Mouse (Mus musculus) spleen, adult 2 months (tissue): ENCODE measurements at regions not wholly inside any gene's neighbourhood (a gene's known extent, or its start where the extent isn't known, plus 50 kb on each side); places are given as distances from the start of the nearest gene placed in this dataset.

ENCODE experiments used
- DNase-seq, 2 experiments: peaks; one replicate each; pipeline versions ENCODE4 v3.0.0 to v3.0.0-alpha.2; 2012 to 2021; ENCODE audit warnings: low spot score in 2 of 2, low read depth in 1 of 2
- H3K27ac ChIP-seq: fragments of 200-500 bp; 2 replicates; pipeline ENCODE4 v1.5.1; 2012; ENCODE audit warnings: low read length, inconsistent platforms; ENCODE audit not compliant: insufficient read depth
- H3K27me3 ChIP-seq: fragments of 200-500 bp; 2 replicates; pipeline ENCODE4 v1.6.1; 2012; ENCODE audit warnings: mild to moderate bottlenecking, moderate library complexity, low read length, inconsistent platforms; ENCODE audit not compliant: control insufficient read depth, insufficient read depth
- H3K36me3 ChIP-seq: fragments of 200-500 bp; 2 replicates; pipeline ENCODE4 v1.6.1; 2012; ENCODE audit warnings: mild to moderate bottlenecking, low read length, inconsistent platforms; ENCODE audit not compliant: control insufficient read depth, insufficient read depth
- H3K4me1 ChIP-seq: fragments of 200-500 bp; 2 replicates; pipeline ENCODE4 v1.6.1; 2011; ENCODE audit warnings: inconsistent platforms; ENCODE audit not compliant: control insufficient read depth, insufficient read depth, insufficient read length
- H3K4me3 ChIP-seq: fragments of 200-500 bp; 2 replicates; pipeline ENCODE4 v1.5.1; 2011; ENCODE audit warnings: mild to moderate bottlenecking, inconsistent platforms; ENCODE audit not compliant: insufficient read depth, insufficient read length; ENCODE audit errors: extremely low read depth
- CTCF ChIP-seq: fragments of 200-500 bp; IDR thresholded peaks from 2 replicates; pipeline ENCODE4 v1.5.1; 2011; ENCODE audit warnings: mild to moderate bottlenecking, inconsistent platforms; ENCODE audit not compliant: insufficient read depth, insufficient read length, insufficient replicate concordance; ENCODE audit errors: extremely low read depth
- POLR2A ChIP-seq: fragments of 200-500 bp; IDR thresholded peaks from 2 replicates; pipeline ENCODE4 v1.6.1; 2011; ENCODE audit warnings: low read depth, low read length, inconsistent platforms
- WGBS: fragments of 180-500 bp; shearing (Covaris S2); methylation state at CpG from one replicate; pipeline ENCODE4 v1.1.7; 2018; 5-methylcytosine and 5-hydroxymethylcytosine counted together

DNA sequence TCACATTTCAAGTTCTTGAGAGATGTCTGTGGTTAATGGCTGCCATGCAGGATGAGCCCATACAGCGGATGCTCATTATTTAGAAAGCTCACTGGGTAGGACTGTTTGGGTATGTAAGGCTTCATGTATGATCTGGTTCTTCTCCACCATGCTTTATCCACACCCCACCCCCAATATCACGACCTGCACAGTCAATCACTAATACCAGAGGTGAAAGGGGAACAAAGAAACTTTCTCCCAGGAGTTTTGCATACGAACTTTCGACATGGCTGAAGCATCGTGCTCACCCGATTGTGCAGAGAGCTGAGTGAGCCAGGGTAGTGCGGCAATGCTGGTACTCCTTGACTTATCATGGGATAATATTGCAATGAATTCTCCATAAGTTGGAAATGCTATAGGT, 247.3 kb upstream of the Klf3 start:
- Histone ChIP-seq H3K27ac (no peak overlapping the region), H3K27me3 (no peaks in the 10 kb centered on the region), H3K4me1 (peaks cover 3% of the 10 kb centered on the region; the same call in 1 of the 2 replicates), H3K36me3 (no peaks in the 10 kb centered on the region), H3K4me3 (no peak overlapping the region)
- peak; percentile 12 to 14 for DNase-seq
- WGBS = 57% methylated on average over 7 of the region's 7 CpGs
- no peak for TF ChIP-seq POLR2A
- no peak for TF ChIP-seq CTCF

DNA sequence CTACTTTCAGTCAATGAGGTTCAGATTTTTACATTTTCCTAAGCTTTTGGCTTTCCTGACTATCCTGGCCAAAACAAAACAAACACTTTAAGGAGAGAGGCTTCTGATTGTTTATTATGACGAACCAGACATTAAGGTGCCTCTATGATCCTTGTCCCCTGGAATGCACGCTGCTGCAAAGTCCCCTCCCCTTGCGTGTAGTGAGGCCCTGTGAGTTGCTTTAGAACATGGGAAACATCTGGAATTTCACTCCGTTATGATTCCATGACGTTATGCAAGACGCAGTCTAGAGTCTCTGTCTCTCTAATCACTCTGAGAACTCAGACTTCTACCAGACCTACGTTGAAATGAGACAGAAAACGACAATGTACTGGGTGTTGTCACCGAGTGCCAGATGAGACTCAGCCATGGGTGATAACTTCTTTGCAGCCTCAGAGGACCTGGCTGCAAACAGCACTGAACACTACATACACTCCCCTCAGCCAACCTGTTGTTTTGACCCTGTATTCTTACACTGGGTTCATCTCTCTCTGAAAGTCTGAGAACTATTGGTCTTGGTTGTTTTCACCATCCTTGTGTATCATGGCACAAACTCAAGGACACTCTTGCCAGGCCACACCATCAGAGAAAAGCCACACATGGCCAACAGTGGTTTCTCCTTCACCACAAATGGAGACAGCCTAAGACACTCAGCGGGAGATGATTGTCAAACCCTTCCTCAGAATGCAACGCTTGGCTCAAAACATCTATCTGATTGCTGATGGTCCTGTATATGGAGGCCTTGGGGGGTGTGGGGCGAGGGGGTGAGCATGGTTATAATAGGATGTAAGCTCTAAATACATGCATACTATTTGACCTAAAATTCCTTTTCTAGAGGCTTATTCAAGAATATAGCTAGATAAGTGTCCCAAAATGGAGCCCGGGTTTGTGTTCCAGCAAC, 236.5 kb upstream of the Klf3 start:
- H3K4me1 ChIP-seq = no peaks in the 10 kb centered on the region
- H3K27ac ChIP-seq = no peak overlapping the region
- H3K4me3 ChIP-seq = no peak overlapping the region
- no peaks in the 10 kb centered on the region for H3K36me3 ChIP-seq
- no peak for DNase-seq
- no peak for TF ChIP-seq CTCF
- TF ChIP-seq POLR2A = no peak
- H3K27me3 ChIP-seq = no peaks in the 10 kb centered on the region
- WGBS = 83% methylated on average over 13 of the region's 13 CpGs

DNA sequence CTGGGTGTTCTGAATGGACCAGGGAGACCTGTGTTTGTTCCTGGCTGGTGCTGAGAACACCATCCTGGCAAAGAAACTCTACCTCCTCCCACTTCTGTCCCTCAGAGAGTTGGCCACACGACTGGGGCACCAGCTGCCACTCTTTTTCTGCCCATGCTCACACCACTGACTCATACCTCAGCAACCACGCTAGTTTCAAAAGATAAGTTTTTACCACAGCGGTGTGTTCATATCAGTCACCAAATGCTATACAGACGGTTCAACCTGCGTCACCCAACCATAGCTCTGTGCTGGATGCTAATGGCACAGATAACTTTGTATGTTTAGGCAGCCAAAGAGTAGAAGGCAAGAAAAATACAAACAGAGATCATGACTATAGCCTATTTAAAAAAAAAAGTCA, 235.4 kb upstream of the Klf3 start:
- Histone ChIP-seq H3K4me3 (no peak overlapping the region), H3K36me3 (no peaks in the 10 kb centered on the region), H3K27me3 (no peaks in the 10 kb centered on the region), H3K4me1 (no peaks in the 10 kb centered on the region), H3K27ac (no peak overlapping the region; the same call in 1 of the 2 replicates)
- DNase-seq = no peak
- 55% methylated on average over 5 of the region's 5 CpGs for WGBS
- TF ChIP-seq POLR2A (no peak), CTCF (no peak)

DNA sequence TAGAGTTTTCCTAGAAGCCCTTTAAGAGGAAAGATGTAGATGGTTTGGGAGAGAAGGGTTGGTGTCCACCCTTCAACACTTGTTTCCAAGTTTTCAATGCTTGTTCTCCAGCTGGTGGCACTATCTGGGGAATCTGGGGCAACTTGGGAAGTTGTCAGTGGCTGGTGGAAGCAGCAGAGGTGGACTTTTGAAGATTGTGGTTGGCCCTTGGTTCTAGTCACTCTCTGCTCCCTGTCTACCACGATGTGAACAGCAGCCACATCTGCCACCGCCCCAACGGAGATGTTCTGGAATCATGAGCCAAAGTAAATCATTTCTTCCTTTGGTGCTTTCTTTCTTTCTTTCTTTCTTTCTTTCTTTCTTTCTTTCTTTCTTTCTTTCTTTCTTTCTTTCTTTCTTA, 234.9 kb upstream of the Klf3 start:
- DNase-seq = no peak
- H3K36me3 ChIP-seq = no peaks in the 10 kb centered on the region
- H3K27ac ChIP-seq = no peak overlapping the region
- H3K4me1 ChIP-seq = no peaks in the 10 kb centered on the region
- TF ChIP-seq POLR2A = no peak
- 96% methylated on average over 3 of the region's 3 CpGs for WGBS
- no peaks in the 10 kb centered on the region for H3K27me3 ChIP-seq
- no peak overlapping the region for H3K4me3 ChIP-seq

DNA sequence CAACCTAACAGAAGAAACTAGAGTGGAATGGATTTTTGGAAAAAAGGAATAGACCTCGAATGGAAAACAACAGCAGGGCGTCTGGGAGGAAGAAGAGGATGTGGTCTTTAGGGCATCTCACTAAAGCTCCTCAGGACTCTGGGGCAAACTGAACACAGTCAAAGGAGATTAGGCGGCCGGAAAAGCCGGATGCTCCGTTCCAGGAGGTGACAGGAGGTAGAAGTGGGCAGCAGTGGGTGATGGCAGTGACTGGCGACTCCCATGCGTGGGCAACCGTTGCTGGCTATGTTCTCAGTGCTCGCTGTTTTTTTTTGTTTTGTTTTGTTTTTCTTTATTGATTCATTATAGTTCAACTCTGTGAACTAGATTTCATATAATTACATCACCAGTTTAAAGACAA, 228.8 kb upstream of the Klf3 start:
- no peak overlapping the region for H3K27ac ChIP-seq
- no peaks in the 10 kb centered on the region for H3K36me3 ChIP-seq
- TF ChIP-seq POLR2A = no peak
- no peak for TF ChIP-seq CTCF
- WGBS = 92% methylated on average over 10 of the region's 10 CpGs
- 0 out of 2 replicates have a peak, but pooled peaks cover 3% of the 10 kb centered on the region for H3K4me1 ChIP-seq
- no peaks in the 10 kb centered on the region for H3K27me3 ChIP-seq
- no peak overlapping the region for H3K4me3 ChIP-seq
- no peak for DNase-seq

DNA sequence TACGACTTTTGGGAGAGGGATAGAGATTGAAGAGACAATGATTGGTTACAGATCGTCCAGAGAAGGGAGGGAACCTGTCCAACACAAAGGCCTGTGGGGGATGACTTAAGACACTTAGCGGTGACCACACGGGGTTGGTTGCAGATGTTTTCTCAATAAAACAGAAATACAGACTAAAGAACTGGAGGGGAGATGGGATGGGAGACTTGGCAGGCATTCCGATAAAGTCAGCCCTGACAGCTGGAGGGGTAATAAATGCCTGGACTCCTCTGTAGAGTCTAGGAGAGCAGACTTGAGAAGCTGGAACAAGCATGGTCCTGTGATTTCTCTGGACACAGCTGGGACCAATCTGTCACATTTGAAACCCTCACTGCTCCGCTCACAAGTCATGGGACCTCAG, 227.3 kb upstream of the Klf3 start:
- Histone ChIP-seq H3K4me1 (peaks cover 3% of the 10 kb centered on the region; the same call in 1 of the 2 replicates), H3K27ac (no peak overlapping the region), H3K27me3 (no peaks in the 10 kb centered on the region), H3K4me3 (no peak overlapping the region), H3K36me3 (no peaks in the 10 kb centered on the region)
- WGBS = 93% methylated on average over 6 of the region's 6 CpGs
- no peak for TF ChIP-seq CTCF
- no peak for DNase-seq
